Comparison of ENCODE assay signal across 22 mouse cellular contexts in genomic region chrX:85526263-85527019, GRCm38 (mm10). TPM values are rescaled to one million over a fixed set of nuclear protein-coding genes. Genes with fewer than 3 reads are reported as not detected.
DNase-seq lines count a peak whose midpoint lies in the region; ATAC-seq and TF ChIP-seq lines count a peak whose summit lies in the region.
"Had no signal": no experiment of that assay in that cellular context is flagged by ENCODE, and none has a peak within 500 bp of the region (broad histone marks: within the 10 kb centered on the region; RNA-seq: fewer than 3 reads in every experiment).

No protein-coding gene starts in this region.

- no peak for TF ChIP-seq CTCF in small intestine, adult 2 months (IDR thresholded peaks at IDR 0.05; ENCODE audit: extremely low read depth, insufficient read length, insufficient replicate concordance, low read depth, low read length)

- intact Hi-C loops in left cerebral cortex, postnatal 10 days (cut with DNase I): no loop called here

- no peaks in the 10 kb centered on the region for H3K36me3 ChIP-seq in intestine, embryonic 15.5 days
- H3K36me3 ChIP-seq in small intestine, adult 2 months (ENCODE audit: control insufficient read depth, insufficient read depth, low read length): no peaks in the 10 kb centered on the region
- no peaks in the 10 kb centered on the region for H3K36me3 ChIP-seq in hindbrain, embryonic 16.5 days (ENCODE audit: control insufficient read depth, insufficient read depth, low read length)
- H3K36me3 ChIP-seq: embryonic facial prominence, embryonic 15.5 days; forebrain, embryonic 12.5 days; forebrain, embryonic 15.5 days; hindbrain, embryonic 12.5 days; hindbrain, embryonic 15.5 days had no signal

- no peaks in the 10 kb centered on the region for H3K27me3 ChIP-seq in intestine, embryonic 15.5 days (replicated peaks)
- H3K27me3 ChIP-seq in small intestine, adult 2 months (ENCODE audit: control insufficient read depth, insufficient read depth, low read length): no peaks in the 10 kb centered on the region
- no peaks in the 10 kb centered on the region for H3K27me3 ChIP-seq in hindbrain, embryonic 16.5 days (replicated peaks; ENCODE audit: control insufficient read depth, insufficient read depth, low read length)
- H3K27me3 ChIP-seq: embryonic facial prominence, embryonic 15.5 days; forebrain, embryonic 12.5 days; forebrain, embryonic 15.5 days; hindbrain, embryonic 12.5 days; hindbrain, embryonic 15.5 days had no signal

- 55% methylated on average over 5 of the region's 5 CpGs for WGBS in intestine, embryonic 15.5 days
- WGBS in small intestine, adult 2 months: 33% methylated on average over 5 of the region's 5 CpGs
- WGBS in hindbrain, embryonic 16.5 days: 82% methylated on average over 5 of the region's 5 CpGs

- H3K27ac ChIP-seq in intestine, embryonic 15.5 days: no peak overlapping the region
- H3K27ac ChIP-seq in small intestine, adult 2 months (ENCODE audit: insufficient read depth, low read depth, low read length): peak overlapping the region; percentile 55; the same call in 1 of the 2 replicates
- no peak overlapping the region for H3K27ac ChIP-seq in hindbrain, embryonic 16.5 days (ENCODE audit: low read depth, low read length)
- H3K27ac ChIP-seq: embryonic facial prominence, embryonic 15.5 days; forebrain, embryonic 12.5 days; forebrain, embryonic 15.5 days; hindbrain, embryonic 12.5 days; hindbrain, embryonic 15.5 days had no signal

- ATAC-seq in intestine, embryonic 15.5 days: peak; percentile 93
- ATAC-seq in hindbrain, embryonic 16.5 days: no peak
- ATAC-seq: forebrain, embryonic 15.5 days had no signal

- H3K4me2 ChIP-seq in intestine, embryonic 15.5 days (replicated peaks): no peak overlapping the region
- no peak overlapping the region for H3K4me2 ChIP-seq in hindbrain, embryonic 16.5 days (ENCODE audit: low read length)
- H3K4me2 ChIP-seq: embryonic facial prominence, embryonic 15.5 days; forebrain, embryonic 12.5 days; forebrain, embryonic 15.5 days; heart, embryonic 11.5 days; hindbrain, embryonic 12.5 days; hindbrain, embryonic 15.5 days had no signal

- H3K4me3 ChIP-seq in intestine, embryonic 15.5 days (replicated peaks): no peak overlapping the region
- no peak overlapping the region for H3K4me3 ChIP-seq in small intestine, adult 2 months (ENCODE audit: low read depth, low read length)
- no peak overlapping the region for H3K4me3 ChIP-seq in hindbrain, embryonic 16.5 days (ENCODE audit: low read length)
- H3K4me3 ChIP-seq: embryonic facial prominence, embryonic 15.5 days; forebrain, embryonic 12.5 days; forebrain, embryonic 15.5 days; hindbrain, embryonic 12.5 days; hindbrain, embryonic 15.5 days had no signal

- TF ChIP-seq POLR2A in small intestine, adult 2 months (IDR thresholded peaks at IDR 0.05; ENCODE audit: low read depth, low read length): no peak

- H3K9ac ChIP-seq in intestine, embryonic 15.5 days: no peak overlapping the region
- no peak overlapping the region for H3K9ac ChIP-seq in hindbrain, embryonic 16.5 days (ENCODE audit: low read depth, low read length)
- H3K9ac ChIP-seq: embryonic facial prominence, embryonic 15.5 days; forebrain, embryonic 12.5 days; forebrain, embryonic 15.5 days; hindbrain, embryonic 12.5 days; hindbrain, embryonic 15.5 days had no signal

- peak; percentile 1 for DNase-seq in cerebellum, adult 11-12 months
- DNase-seq in cerebellum, adult 9-11 months: no peak
- peak; percentile 25 for DNase-seq in fat pad, adult 2 months (ENCODE audit: extremely low read depth, low read depth, low spot score)
- no peak for DNase-seq in layer of hippocampus, postnatal 14 days (ENCODE audit: low spot score in 2 of 2)
- no peak for DNase-seq in left cerebral cortex, postnatal 10 days (ENCODE audit: extremely low spot score in 1 of 2, low spot score in 2 of 2)
- DNase-seq: adrenal gland, postnatal 10 days; cerebellum, adult 11 months; cerebellum, adult 8-10 months; cerebellum, postnatal 36 days; embryo, embryonic 11 days; gastrocnemius, postnatal 36 days; heart, adult 11 months; kidney, adult 18-20 months had no signal

- H3K9me3 ChIP-seq in intestine, embryonic 15.5 days: no peaks in the 10 kb centered on the region
- H3K9me3 ChIP-seq in hindbrain, embryonic 16.5 days (ENCODE audit: control insufficient read depth, low read length): no peaks in the 10 kb centered on the region
- H3K9me3 ChIP-seq: embryonic facial prominence, embryonic 15.5 days; forebrain, embryonic 12.5 days; forebrain, embryonic 15.5 days; hindbrain, embryonic 12.5 days; hindbrain, embryonic 15.5 days had no signal

- H3K4me1 ChIP-seq in intestine, embryonic 15.5 days (replicated peaks): no peaks in the 10 kb centered on the region
- H3K4me1 ChIP-seq in small intestine, adult 2 months (ENCODE audit: control insufficient read depth, insufficient read depth, insufficient read length, low read length): peaks cover 3% of the 10 kb centered on the region; the same call in 1 of the 2 replicates
- H3K4me1 ChIP-seq in hindbrain, embryonic 16.5 days (ENCODE audit: control insufficient read depth, insufficient read depth, low read depth, low read length): no peaks in the 10 kb centered on the region
- H3K4me1 ChIP-seq: embryonic facial prominence, embryonic 15.5 days; forebrain, embryonic 12.5 days; forebrain, embryonic 15.5 days; hindbrain, embryonic 12.5 days; hindbrain, embryonic 15.5 days had no signal

RNA-seq across cellular contexts. Expression of gene Tab3, which starts 47.4 kb away (rescaled TPM):
- polyA plus RNA-seq in intestine, embryonic 15.5 days (2015; fragmentation: Nextera tagmentation; extraction: Ambion mirVana): 4.6 and 5.5 TPM in 2 replicates
- 5.3 and 5.6 TPM in 2 replicates for polyA plus RNA-seq in small intestine, adult 2 months (2012; rRNA removed)
- polyA plus RNA-seq in hindbrain, embryonic 16.5 days (2015; fragmentation: Nextera tagmentation; extraction: Ambion mirVana): 6.4 and 8.1 TPM in 2 replicates
- total RNA-seq in layer of hippocampus, postnatal 14 days (2021): 10 to 100 TPM; 15.2 to 15.6 TPM
- total RNA-seq in left cerebral cortex, postnatal 10 days (2021): 10 to 100 TPM; 16.1 to 20.1 TPM

Comparison
In these comparisons a context has a peak if more than half of its experiments do, and no peak if none do; other contexts are left out.
1. DNase-seq: peak in cerebellum, adult 11-12 months (single experiment) and fat pad, adult 2 months (single experiment); none in cerebellum, adult 9-11 months (single experiment), layer of hippocampus, postnatal 14 days (0 of 2) and left cerebral cortex, postnatal 10 days (0 of 2).